Mouse (Mus musculus): ENCODE results near the gene Adamtsl2. TPM values are rescaled to one million over a fixed set of nuclear protein-coding genes. Genes with fewer than 3 reads are reported as not detected.

Adamtsl2 gene
- 1 to 10 TPM; 8.2 to 8.7 TPM for total RNA-seq (2021)
- long read RNA-seq, experiment 1, partial matches to known transcripts, result 6 of 6 reads
- long read RNA-seq, experiment 1, other reads (novel, unspliced or antisense), result 0 of 6 reads
- long read RNA-seq, experiment 2, partial matches to known transcripts, result 1 of 7 reads
- long read RNA-seq, experiment 2, other reads (novel, unspliced or antisense), result 3 of 7 reads

DNA sequence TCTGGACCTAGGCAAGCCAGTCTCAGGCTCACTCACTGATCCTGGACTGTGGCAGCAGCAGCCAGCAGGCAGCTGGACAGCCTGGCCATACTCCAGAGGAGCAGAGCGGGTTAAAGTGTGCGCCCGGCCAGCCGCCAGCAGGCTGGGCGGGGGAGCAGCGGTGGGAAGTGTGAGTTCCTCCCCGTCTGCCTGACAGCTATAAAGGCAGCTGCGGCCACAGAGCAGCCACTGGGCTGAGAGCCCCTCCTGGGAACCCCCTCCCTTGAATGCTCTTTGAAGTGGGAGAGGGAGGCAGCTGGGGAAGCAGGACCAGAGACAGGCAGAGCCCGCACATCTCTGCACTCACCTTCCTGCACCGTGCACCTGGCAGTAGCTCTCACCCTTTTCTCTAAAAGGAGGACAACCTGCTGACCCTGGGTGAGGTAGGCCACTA, at the start of gene Adamtsl2:
Adamtsl2 (plus strand) TSS at position 228 of the 433 bp plus-strand sequence.
- peak; percentile 90 for DNase-seq

DNA sequence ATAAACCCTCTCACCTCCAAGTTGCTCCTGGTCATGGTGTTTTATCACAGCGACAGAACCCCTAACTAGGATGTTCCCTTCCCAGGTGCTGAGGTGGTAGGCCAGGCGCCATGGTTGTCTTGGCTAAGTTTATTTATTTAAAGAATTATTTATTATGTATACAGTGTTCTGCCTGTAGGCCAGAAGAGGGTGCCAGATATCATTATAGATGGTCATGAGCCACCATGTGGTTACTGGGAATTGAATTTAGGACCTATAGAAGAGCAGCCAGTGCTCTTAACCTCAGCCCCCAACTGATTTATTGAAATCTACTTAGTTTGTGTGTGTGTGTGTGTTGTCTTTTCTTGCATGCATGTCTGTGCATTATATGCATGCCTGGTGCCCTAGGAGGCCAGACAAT, 46.8 kb upstream of the Adamtsl2 start:
- no peak for DNase-seq

DNA sequence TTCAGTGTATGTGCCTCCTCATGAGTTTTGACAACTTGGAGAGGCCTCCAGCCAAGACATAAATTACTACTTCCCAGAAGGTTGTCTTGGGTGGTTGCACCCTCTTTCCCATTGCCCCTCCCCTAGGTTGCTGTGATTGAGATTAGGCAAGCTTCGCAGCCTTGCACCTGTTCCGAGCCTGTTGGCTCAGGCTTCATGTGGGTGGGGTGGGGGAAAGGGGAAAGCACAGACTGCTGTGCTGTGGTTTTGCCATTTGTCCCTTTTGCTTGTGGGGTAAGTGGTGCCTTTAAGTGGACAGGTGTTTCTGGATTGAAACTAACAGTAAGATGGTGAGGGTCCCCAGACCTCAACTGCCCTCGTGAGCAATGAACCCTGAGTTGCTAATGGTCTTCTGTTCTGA, 43.2 kb upstream of the Adamtsl2 start:
- DNase-seq, result no peak

- DNase-seq, result no peak
Measured at GRCm38 (mm10) chr2:27037008-27037407, 42.2 kb upstream of the Adamtsl2 start.

DNA sequence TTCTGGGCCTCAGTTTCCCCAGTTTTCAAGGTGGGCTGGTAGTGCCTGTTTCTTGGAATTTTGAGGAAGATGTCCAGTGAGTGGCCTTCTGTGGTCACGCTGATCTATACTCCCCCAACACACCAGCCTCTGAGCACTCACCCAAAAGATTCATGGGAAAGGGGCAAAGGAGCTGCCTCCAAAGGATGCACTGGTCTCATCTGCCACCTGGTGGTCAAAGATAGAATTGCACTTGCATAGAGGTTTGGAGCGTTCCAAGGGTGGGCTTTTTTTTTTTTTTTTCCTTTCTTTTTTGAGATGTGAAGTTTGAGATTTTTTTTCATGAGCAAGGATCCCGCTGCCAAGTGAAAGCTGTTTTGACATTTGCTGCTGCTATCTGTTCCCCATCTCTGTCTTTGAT, 40.6 kb upstream of the Adamtsl2 start:
- peak; percentile 32 for DNase-seq

DNA sequence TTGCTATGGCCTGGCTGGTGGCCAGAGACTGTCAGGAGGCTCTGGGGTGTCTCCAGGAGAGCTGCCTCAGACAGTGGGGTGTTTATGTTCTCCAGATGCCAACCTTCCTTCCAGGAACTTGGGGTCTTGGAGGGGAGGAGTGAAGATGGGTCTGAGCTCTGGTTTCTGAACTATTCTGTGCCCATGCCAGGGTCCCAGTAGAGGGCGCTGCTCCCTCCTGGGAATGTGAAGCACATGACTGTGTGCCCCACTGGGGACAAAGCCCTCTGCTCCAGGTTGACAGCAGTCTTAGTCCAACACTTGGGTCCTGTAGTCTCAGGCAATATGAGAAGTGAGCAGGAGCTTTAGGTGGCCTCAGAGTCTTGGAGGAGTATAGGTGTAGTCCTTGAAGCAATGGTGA, 39.9 kb upstream of the Adamtsl2 start:
- DNase-seq, result no peak

DNA sequence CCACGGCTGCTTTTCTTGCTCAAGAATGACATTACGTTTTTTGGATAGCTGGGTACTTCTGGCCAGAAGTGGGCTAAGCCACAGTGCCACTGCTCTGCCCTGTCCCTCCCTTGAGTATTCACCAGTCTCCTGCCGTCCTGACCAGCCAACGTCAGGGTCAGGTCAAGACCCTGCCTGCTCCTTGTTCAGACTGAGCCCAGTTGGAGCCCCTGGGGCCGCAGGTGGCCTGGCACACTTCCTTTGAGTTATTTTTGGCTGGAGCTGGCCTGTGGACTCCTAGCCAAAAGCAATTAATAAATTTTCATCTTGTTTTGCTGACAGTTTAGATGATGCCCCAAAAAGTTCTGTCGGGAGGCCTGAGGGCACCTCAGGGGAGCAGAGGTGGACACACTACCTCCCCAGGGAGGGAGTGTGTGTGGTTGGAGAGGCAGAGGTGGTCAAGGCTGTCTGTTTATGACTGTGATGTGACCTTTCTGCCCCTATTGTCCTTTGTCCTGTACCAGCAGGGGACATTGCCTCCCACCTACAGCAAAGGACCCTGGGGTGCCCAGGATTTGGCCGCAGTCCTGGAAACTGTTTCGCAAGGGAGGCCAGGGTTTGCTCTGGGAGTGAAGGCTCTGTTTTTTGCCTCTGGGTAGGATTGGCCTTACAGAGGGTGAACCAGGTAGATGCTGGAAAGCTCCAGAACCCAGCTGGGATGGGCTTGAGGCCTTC, 36.9 kb upstream of the Adamtsl2 start:
- no peak for DNase-seq

GRCm38 (mm10) chr2:27043461-27043860, 35.7 kb upstream of the Adamtsl2 start:
- peak; percentile 78 for DNase-seq

DNA sequence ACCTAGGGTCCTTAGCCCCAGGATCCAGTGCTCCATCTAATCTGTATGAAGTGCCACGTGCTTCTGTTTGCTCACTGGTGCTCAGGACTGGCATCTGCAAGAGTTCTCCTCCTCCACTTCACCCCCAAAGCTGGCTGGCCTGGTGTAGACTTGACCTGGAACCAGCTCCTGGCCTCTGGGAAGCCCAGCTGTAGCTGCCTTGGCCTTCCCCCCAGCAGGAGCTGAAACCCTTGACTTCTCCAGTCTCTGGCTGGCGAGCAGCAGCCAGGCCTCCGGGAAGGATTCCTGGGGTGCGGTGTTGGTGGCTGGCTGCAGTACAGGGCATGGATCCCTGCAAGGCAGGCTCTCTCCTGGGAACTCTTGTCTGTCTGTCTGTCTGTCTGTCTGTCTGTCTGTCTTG, 35.0 kb upstream of the Adamtsl2 start:
- DNase-seq, result peak; percentile 70

- DNase-seq, result no peak
Measured at GRCm38 (mm10) chr2:27044641-27045040, 34.5 kb upstream of the Adamtsl2 start.

GRCm38 (mm10) chr2:27045979-27046770, 33.0 kb upstream of the Adamtsl2 start:
- peak; percentile 88 for DNase-seq

GRCm38 (mm10) chr2:27049408-27049807, 29.8 kb upstream of the Adamtsl2 start:
- no peak for DNase-seq

DNA sequence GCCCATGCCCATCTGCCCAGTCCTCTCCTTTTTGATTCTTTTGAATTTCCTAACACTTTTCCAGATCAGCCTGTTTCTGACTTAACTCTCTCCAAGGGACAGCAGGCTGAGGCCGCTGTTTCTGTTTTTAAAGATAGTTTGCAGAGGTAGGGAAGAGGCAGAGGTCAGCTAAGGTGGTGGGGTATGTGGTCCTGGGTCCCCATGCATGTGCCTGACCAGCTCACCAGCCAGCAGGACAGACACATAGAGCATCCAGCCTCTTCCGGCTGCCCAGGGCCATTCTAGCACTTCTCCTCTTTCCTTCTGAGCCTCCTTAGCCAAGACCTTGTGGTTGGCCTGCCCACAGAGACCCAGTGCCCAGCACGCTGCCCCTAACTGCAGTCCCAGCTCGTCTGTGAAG, 20.9 kb upstream of the Adamtsl2 start:
- no peak for DNase-seq

DNA sequence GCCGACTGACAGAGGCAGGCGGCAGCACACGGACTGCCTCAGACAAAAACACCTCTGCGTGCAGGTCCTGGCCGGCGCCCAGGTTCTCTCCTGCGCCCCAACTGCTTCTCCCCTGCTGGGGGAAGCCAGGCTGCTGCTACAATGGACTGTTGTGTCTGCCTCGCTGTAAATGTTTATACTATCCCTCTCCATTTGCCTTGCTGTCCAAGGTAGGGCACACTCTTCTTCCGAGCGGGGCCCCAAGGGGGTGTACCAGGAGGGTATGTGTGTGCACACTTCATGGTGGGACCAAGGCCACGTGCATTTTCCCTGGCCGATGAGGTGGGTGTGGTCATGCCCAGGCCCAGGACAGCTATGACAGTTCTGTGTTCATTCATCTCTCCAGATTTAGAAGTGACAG, 20.4 kb upstream of the Adamtsl2 start:
- no peak for DNase-seq

DNA sequence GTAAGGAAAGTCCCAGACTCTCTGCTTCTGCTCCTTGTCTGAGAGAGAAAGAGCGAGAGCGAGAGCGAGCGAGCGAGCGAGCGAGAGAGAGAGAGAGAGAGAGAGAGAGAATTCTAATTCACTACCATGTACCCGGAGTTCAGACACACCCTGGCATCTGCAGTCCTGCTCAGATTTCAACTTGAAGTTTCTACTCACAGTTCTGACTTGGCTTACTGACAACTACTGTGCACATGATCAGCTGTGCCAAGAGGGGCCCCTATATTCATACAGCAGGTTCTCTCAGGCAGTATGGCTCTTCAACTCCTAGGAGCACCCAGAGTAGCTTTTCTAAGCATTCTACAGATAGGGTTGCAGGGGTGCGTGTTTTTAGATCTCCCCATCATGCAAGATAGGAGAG, 20.0 kb upstream of the Adamtsl2 start:
- no peak for DNase-seq

GRCm38 (mm10) chr2:27067124-27067523, 12.1 kb upstream of the Adamtsl2 start:
- DNase-seq, result no peak

- DNase-seq, result no peak
Measured at GRCm38 (mm10) chr2:27067996-27068395, 11.2 kb upstream of the Adamtsl2 start.

DNA sequence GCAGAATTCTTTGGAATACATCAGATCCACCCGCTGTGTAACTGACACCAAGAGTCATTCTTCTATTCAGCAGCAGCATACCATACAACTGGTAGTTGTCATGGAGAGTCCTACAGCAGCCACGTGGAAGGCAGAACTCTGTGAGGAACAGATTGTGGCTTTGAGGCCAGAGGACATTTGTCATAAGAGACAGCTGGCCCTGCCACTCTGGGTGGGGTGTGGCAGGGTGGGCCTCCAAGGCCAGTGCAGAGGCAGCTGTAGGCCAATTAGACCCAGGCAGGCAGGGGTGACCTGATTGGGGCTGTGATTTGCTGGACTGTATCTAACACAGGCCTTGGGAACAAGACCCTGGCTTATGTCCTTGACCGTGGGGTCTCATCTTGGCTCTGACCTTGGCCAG, 9.5 kb upstream of the Adamtsl2 start:
- no peak for DNase-seq

- no peak for DNase-seq
Measured at GRCm38 (mm10) chr2:27070247-27070813, 8.8 kb upstream of the Adamtsl2 start.

- peak; percentile 54 for DNase-seq
Measured at GRCm38 (mm10) chr2:27071137-27071536, 8.0 kb upstream of the Adamtsl2 start.

DNA sequence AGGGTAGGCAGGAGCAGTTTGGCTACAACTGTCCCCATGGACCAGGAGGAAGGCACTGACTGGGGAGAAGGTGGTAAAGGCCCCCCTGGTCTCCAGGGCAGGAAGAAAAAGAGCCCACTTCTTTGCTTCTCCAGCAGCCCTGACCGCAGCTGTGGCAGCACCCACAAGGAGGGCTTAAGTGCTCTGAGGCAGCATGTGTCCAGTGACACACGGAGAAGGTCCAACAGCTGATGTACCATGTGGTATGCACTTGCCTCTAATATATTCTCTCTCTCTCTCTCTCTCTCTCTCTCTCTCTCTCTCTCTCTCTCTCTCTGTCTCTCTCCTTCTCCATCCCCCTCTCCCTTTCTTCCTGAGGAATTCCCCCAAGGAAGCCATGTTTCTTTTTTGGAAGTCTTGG, 7.2 kb upstream of the Adamtsl2 start, which contains the start of gene Mymk:
Mymk (minus strand) TSS at position 202 of the 400 bp plus-strand sequence.
- DNase-seq, result no peak

- DNase-seq, result no peak
Measured at GRCm38 (mm10) chr2:27073407-27073806, 5.8 kb upstream of the Adamtsl2 start.

GRCm38 (mm10) chr2:27074804-27075203, 4.4 kb upstream of the Adamtsl2 start:
- DNase-seq, result peak; percentile 52

Measured in gastrocnemius, postnatal 25 days (tissue).